Mouse (Mus musculus) cortical plate, adult 2 months (tissue): Measurements from ENCODE around the gene Slc29a2.

Experiments
- CTCF ChIP-seq: fragments of 200-500 bp; IDR thresholded peaks from 2 replicates; pipeline ENCODE4 v1.5.1; 2011; ENCODE audit warnings: mild to moderate bottlenecking, control low read depth, low read length; ENCODE audit not compliant: insufficient read depth; ENCODE audit errors: extremely low read depth
- POLR2A ChIP-seq: fragments of 200-500 bp; IDR thresholded peaks from 2 replicates; pipeline ENCODE4 v1.6.1; 2011; ENCODE audit warnings: mild to moderate bottlenecking, low read length, control low read depth; ENCODE audit not compliant: insufficient read depth; ENCODE audit errors: extremely low read depth

DNA sequence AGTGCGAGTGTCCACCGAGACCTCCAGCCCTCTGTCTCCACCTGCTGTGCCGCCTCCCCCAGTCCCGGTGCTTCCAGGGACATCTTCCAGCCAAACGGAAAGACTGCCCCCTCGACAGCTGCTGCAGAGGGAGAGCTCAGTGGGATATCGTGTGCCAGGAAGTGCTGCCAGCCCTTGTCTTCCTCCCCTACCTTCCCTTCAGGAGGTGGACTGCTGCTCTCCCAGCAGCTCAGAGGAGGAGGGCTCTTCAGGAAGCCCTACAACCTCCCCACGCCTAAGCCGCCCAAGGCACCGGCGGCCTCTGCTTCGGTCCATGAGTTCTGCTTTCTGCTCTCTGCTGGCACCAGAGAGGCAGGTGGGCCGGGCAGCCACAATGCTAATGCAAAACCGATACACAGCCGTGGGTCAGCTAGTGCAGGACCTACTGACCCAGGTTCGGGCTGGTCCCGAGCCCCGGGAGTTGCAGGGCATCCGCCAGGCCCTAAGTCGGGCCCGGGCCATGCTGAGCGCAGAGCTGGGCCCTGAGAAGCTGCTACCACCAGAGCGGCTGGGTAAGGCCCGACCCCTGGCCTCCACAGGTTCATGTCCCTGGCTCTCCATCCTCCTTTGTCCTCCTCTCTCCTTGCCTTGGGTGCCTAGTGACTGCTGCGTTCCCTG lies 28.6 kb downstream of the Slc29a2 start:
- TF ChIP-seq CTCF (no peak), POLR2A (peak; percentile 50; the same call in 1 of the 2 replicates)
